Mouse (Mus musculus) B cell, adult (primary cell): ENCODE data around the gene Zfp661. TPM values are rescaled to one million over a fixed set of nuclear protein-coding genes. Genes with fewer than 3 reads are reported as not detected.

Experiments used
- total RNA-seq: library from RNA; stranded (reverse); gene quantifications from 4 replicates; pipeline ENCODE4 v1.2.4, GENCODE M21; 2023; ENCODE audit not compliant: inconsistent age

The Zfp661 gene
- total RNA-seq: 4.5 to 7.9 TPM (median 6.3 TPM) in 4 replicates

DNA sequence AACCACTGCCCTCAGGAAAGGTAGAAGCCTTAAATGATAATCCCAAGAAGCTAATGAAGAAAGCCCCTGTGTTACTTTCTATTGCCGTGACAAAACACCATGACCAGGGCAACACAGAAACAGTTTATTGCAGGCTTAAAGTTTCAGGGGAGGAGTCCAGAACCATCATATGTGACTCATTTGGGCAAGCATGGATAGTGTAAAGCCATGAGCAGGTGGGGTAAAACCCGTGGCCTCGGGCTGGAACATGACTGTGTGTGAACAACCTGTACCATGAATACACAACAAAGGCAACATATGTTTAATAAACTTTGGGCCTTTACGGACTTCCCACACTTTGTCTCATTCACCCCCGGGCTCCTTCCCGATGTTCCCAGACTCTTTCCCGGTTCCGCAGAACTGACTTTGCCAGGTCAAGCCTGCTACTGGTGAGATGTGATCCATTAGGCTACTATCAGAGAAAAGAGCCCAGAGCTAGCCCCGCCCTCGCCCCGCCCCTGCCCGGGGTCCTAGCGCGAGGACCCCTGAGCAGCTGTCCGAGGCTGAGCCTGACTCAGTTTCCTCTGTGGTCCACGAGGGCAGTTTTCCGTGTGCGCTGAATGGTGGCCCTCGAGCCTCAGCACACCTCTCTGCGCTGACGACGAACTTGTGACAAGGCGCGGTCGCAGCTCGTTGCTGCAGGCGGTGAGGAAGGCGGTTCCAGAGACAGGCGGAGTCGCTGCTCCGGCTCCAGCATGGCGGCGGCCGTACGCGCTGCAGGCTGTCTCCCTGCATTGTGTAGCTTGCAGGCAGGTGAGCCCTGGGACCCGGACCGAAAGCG is at the start of gene Zfp661, which contains the start of gene Mrps5:
TSS of gene Zfp661 (minus strand) at position 401 of the 820 bp plus-strand sequence.
TSS of gene Mrps5 (plus strand) at position 529 of the 820 bp plus-strand sequence.

DNA sequence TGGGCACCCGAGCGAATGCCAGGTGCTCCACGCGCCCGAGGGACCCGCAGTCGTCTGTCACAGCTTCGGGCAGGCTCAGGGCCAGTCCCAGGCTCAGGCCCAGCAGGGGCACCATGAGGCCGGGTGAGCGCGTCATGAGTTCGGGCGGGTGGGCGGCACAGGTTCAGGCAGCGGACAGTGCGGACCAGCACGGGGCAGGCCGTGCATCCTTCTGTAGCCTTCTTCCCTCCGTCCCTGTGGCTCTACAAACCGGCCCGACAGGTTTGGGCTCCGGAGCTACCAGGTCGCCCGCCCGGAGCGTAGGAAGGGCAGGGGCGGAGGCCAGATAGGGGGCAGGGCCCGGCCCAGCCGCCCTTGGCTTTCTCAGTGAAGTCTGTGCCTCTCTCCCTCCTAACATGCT is 45.7 kb downstream of the Zfp661 start, which contains the start of gene Prom2:
TSS of gene Prom2 (minus strand) at position 283 of the 400 bp plus-strand sequence.

Other genes with a start within 250 kb of the Zfp661 start
- gene Astl, start 248.5 kb downstream of the Zfp661 start, total RNA-seq: 0.57 to 1.2 TPM (median 0.86 TPM) in 4 replicates
- not detected in 4 replicates for gene Adra2b, start 223.9 kb downstream of the Zfp661 start, total RNA-seq
- 0.33 to 0.55 TPM (median 0.33 TPM) in 3 of 4 replicates, not detected in the other for gene Gpat2, start 161.9 kb downstream of the Zfp661 start, total RNA-seq
- gene Fahd2a, start 142.5 kb downstream of the Zfp661 start, total RNA-seq: 9.4 to 17.1 TPM (median 15.3 TPM) in 4 replicates
- not detected in 4 replicates for gene Kcnip3, start 65.0 kb downstream of the Zfp661 start, total RNA-seq
- gene Prom2, start 45.6 kb downstream of the Zfp661 start, total RNA-seq: not detected in 4 replicates
- 67.7 to 95.1 TPM (median 87.5 TPM) in 4 replicates for gene Mrps5, start 128 bp upstream of the Zfp661 start, total RNA-seq
- not detected in 4 replicates for gene Mal, start 69.6 kb upstream of the Zfp661 start, total RNA-seq
- gene Mall, start 142.8 kb upstream of the Zfp661 start, total RNA-seq: 0.24 to 0.83 TPM (median 0.57 TPM) in 4 replicates
- 0.72 to 1.3 TPM (median 1.1 TPM) in 4 replicates for gene Nphp1, start 201.8 kb upstream of the Zfp661 start, total RNA-seq
- gene Mtln, start 205.4 kb upstream of the Zfp661 start, total RNA-seq: 9.8 to 13.5 TPM (median 11.1 TPM) in 4 replicates
- 0.90 to 2.1 TPM (median 1.4 TPM) in 4 replicates for gene Bub1, start 244.8 kb upstream of the Zfp661 start, total RNA-seq